Mouse (Mus musculus) limb, embryonic 12.5 days (tissue): ENCODE data around the gene Xpnpep3. TPM values are rescaled to one million over a fixed set of nuclear protein-coding genes. Genes with fewer than 3 reads are reported as not detected.

Source experiments
- ATAC-seq: fragments of 200-750 bp; cut with Nextera tagmentation; 2 replicates; pipeline ENCODE4 v1.8.0; 2017; ENCODE audit warnings: low read depth, moderate TSS enrichment; ENCODE audit not compliant: insufficient number of reproducible peaks, insufficient read depth, low FRiP score, low TSS enrichment
- H3K27ac ChIP-seq: fragments of 300-500 bp; sonication (generic); 2 replicates; pipeline ENCODE4 v1.5.1; 2016; ENCODE audit warnings: mild to moderate bottlenecking, moderate library complexity
- H3K27me3 ChIP-seq: fragments of 300-500 bp; sonication (generic); 2 replicates; pipeline ENCODE4 v1.6.1; 2016; ENCODE audit warnings: mild to moderate bottlenecking, moderate library complexity
- H3K36me3 ChIP-seq: fragments of 300-500 bp; sonication (generic); 2 replicates; pipeline ENCODE4 v1.6.1; 2016; ENCODE audit warnings: mild to moderate bottlenecking, moderate library complexity
- H3K4me1 ChIP-seq: fragments of 300-500 bp; sonication (generic); replicated peaks from 2 replicates; pipeline ENCODE4 v1.6.1; 2016
- H3K4me2 ChIP-seq: fragments of 300-500 bp; sonication (generic); 2 replicates; pipeline ENCODE4 v1.6.1; 2016; ENCODE audit warnings: mild to moderate bottlenecking, moderate library complexity
- H3K4me3 ChIP-seq: fragments of 300-500 bp; sonication (generic); replicated peaks from 2 replicates; pipeline ENCODE4 v1.5.1; 2016; ENCODE audit warnings: mild to moderate bottlenecking
- H3K9ac ChIP-seq: fragments of 300-500 bp; sonication (generic); replicated peaks from 2 replicates; pipeline ENCODE4 v1.6.1; 2016; ENCODE audit warnings: mild to moderate bottlenecking, moderate library complexity
- H3K9me3 ChIP-seq: fragments of 300-500 bp; sonication (generic); 2 replicates; pipeline ENCODE4 v1.6.1; 2016; ENCODE audit warnings: mild to moderate bottlenecking, moderate library complexity
- WGBS: fragments of 180-500 bp; shearing (Covaris S2); methylation state at CpG from one replicate; pipeline ENCODE4 v1.1.7; 2016; 5-methylcytosine and 5-hydroxymethylcytosine counted together
- polyA plus RNA-seq: library from polyadenylated mRNA; unstranded; fragments of >200 nt; fragmentation: Nextera tagmentation; extraction: Ambion mirVana; gene quantifications from 2 replicates; pipeline ENCODE4 v1.2.1, GENCODE M21; 2016

Xpnpep3 gene
- polyA plus RNA-seq = 11.6 and 13.2 TPM in 2 replicates

- Histone ChIP-seq H3K27ac (peak within 1 kb of the TSS; percentile 93), H3K4me1 (peaks cover 22% of the 10 kb centered on the region), H3K4me3 (peak within 1 kb of the TSS; percentile 92), H3K27me3 (no peaks in the 10 kb centered on the region), H3K9me3 (no peaks in the 10 kb centered on the region), H3K9ac (peak within 1 kb of the TSS; percentile 91), H3K36me3 (no peaks in the 10 kb centered on the region), H3K4me2 (peak within 1 kb of the TSS; percentile 82)
- peak; percentile 99 for ATAC-seq
- WGBS = under 1% methylated on average over 50 of the region's 50 CpGs
Observed at GRCm38 (mm10) chr15:81399638-81400315, at the start of gene Xpnpep3, which contains the start of gene St13. Xpnpep3 (plus strand) TSS chr15:81400138. St13 (minus strand) TSS chr15:81400077.

GRCm38 (mm10) chr15:81350401-81350800 lies 49.5 kb upstream of the Xpnpep3 start:
- no peak for ATAC-seq

DNA sequence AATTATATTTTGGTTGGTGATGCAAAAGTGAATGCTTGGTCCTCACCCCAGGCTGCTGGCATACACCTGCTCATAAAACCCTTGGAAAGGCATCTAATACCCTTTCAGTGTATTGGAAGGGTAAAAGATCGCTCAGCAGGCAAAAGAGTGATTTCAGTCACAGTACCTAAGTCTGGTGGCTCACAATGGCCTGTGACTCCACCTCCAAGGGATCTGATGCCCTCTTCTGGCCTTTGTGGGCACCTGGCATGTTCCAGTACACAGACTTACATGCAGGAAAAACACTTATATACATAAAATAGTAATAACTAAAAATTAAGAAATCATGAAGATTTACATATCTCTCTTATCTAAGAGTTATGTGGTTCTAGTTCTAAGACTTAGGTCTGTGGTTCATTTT lies 47.3 kb upstream of the Xpnpep3 start:
- H3K9me3 ChIP-seq = no peaks in the 10 kb centered on the region
- H3K4me2 ChIP-seq = no peak overlapping the region
- no peaks in the 10 kb centered on the region for H3K27me3 ChIP-seq
- no peak overlapping the region for H3K9ac ChIP-seq
- WGBS = 72% methylated on average over 1 of the region's 1 CpGs
- peaks cover 6% of the 10 kb centered on the region for H3K4me1 ChIP-seq
- ATAC-seq = no peak
- H3K27ac ChIP-seq = no peak overlapping the region
- H3K4me3 ChIP-seq = no peak overlapping the region
- peaks cover 3% of the 10 kb centered on the region; the same call in 1 of the 2 replicates for H3K36me3 ChIP-seq

More at GRCm38 (mm10) chr15:81350401-81350800, 49.5 kb upstream of the Xpnpep3 start:
- H3K4me2 ChIP-seq = no peak overlapping the region
- no peak overlapping the region for H3K9ac ChIP-seq
- H3K27me3 ChIP-seq = no peaks in the 10 kb centered on the region
- H3K4me3 ChIP-seq = no peak overlapping the region
- no peak overlapping the region for H3K27ac ChIP-seq
- WGBS = 73% methylated on average over 1 of the region's 1 CpGs
- H3K4me1 ChIP-seq = no peaks in the 10 kb centered on the region
- peaks cover under 1% of the 10 kb centered on the region; the same call in 1 of the 2 replicates for H3K36me3 ChIP-seq
- H3K9me3 ChIP-seq = no peaks in the 10 kb centered on the region

GRCm38 (mm10) chr15:81355146-81355761 lies 44.7 kb upstream of the Xpnpep3 start:
- no peak overlapping the region for H3K27ac ChIP-seq
- H3K9me3 ChIP-seq = no peaks in the 10 kb centered on the region
- no peak overlapping the region for H3K9ac ChIP-seq
- H3K4me2 ChIP-seq = no peak overlapping the region
- WGBS = 65% methylated on average over 3 of the region's 3 CpGs
- no peak; the same call in 1 of the 2 replicates for ATAC-seq
- H3K27me3 ChIP-seq = no peaks in the 10 kb centered on the region
- no peak overlapping the region for H3K4me3 ChIP-seq
- peaks cover 16% of the 10 kb centered on the region for H3K4me1 ChIP-seq
- H3K36me3 ChIP-seq = peaks cover 3% of the 10 kb centered on the region; the same call in 1 of the 2 replicates

DNA sequence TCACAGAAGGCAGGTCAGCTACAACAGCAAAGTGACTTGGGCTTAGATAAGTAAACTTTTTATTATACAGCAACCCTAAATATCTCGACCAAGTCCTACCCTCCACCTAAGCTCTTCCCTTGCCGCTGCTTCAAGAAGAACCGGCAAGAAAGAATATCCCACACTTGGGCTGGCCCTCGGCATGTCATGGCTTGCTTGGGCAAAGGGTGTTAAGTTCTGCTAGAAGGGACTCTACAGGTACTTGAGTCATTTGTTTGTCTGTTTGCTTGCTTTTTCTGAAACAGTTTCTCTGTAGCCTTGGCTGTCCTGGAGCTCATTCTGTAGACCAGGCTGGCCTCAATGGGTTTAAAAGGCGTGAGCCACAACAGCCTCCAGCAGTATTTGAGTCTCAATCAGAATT lies 43.0 kb upstream of the Xpnpep3 start:
- 20% methylated on average over 5 of the region's 5 CpGs for WGBS
- Histone ChIP-seq H3K9me3 (no peaks in the 10 kb centered on the region), H3K36me3 (0 out of 2 replicates have a peak, but pooled peaks cover 3% of the 10 kb centered on the region), H3K27ac (no peak overlapping the region), H3K27me3 (no peaks in the 10 kb centered on the region), H3K4me3 (no peak overlapping the region), H3K9ac (no peak overlapping the region), H3K4me2 (no peak overlapping the region), H3K4me1 (peaks cover 23% of the 10 kb centered on the region)
- ATAC-seq = no peak

GRCm38 (mm10) chr15:81358943-81359342 lies 41.0 kb upstream of the Xpnpep3 start:
- no peak overlapping the region for H3K27ac ChIP-seq
- no peak overlapping the region for H3K4me3 ChIP-seq
- peak overlapping the region; percentile 80; the same call in 1 of the 2 replicates for H3K4me2 ChIP-seq
- peaks cover 17% of the 10 kb centered on the region for H3K36me3 ChIP-seq
- 83% methylated on average over 3 of the region's 3 CpGs for WGBS
- H3K9ac ChIP-seq = no peak overlapping the region
- peaks cover 23% of the 10 kb centered on the region for H3K4me1 ChIP-seq
- H3K27me3 ChIP-seq = no peaks in the 10 kb centered on the region
- no peaks in the 10 kb centered on the region for H3K9me3 ChIP-seq
- ATAC-seq = no peak

GRCm38 (mm10) chr15:81359421-81359820 lies 40.5 kb upstream of the Xpnpep3 start:
- Histone ChIP-seq H3K27ac (no peak overlapping the region), H3K9ac (no peak overlapping the region), H3K4me2 (peak overlapping the region; percentile 80), H3K9me3 (no peaks in the 10 kb centered on the region), H3K27me3 (no peaks in the 10 kb centered on the region), H3K4me1 (peaks cover 23% of the 10 kb centered on the region), H3K36me3 (peaks cover 21% of the 10 kb centered on the region), H3K4me3 (peak overlapping the region; percentile 62; the same call in 1 of the 2 replicates)
- ATAC-seq = no peak
- WGBS = 80% methylated on average over 5 of the region's 5 CpGs

DNA sequence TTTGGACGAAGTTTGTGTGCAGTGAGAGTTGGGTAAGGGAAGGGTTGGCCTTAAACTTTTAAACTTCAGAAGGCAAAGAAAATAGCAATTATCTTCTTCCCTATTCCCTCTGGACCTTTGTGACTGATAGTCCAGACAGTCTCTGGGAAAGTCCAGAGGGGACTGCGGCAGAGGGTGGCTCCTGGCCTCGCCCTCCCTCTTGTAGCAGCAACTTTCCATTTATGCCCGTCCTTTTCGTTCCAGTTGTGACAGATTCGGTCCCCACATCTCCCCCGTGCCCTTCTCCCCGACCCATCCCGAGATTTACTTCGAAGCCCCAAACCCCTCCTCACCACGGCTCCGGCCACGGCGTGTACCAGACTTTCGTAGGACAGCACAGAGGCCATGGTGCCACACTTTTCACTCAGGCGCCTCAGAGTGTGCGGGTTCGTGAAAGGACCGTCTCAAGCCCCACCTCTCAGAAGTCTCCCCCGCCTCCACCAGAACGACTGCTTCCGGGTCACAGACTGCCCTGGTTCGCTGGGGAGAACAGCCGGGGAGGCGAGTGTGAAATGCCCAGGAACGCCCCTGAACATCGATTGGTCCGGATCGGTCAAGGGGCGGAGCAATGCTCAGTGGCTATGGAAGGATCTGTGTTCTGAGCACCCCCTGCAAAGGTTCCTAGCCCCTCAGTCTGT lies 39.5 kb upstream of the Xpnpep3 start, which contains the start of gene Slc25a17:
Gene Slc25a17, minus strand, starts transcription at position 468 of the 677 bp plus-strand sequence.
- Histone ChIP-seq H3K27me3 (no peaks in the 10 kb centered on the region), H3K4me1 (peaks cover 23% of the 10 kb centered on the region), H3K27ac (peak within 1 kb of the TSS; percentile 87), H3K4me2 (peak within 1 kb of the TSS; percentile 80), H3K9ac (peak within 1 kb of the TSS; percentile 71), H3K4me3 (peak within 1 kb of the TSS; percentile 62), H3K36me3 (peaks cover 29% of the 10 kb centered on the region), H3K9me3 (no peaks in the 10 kb centered on the region)
- under 1% methylated on average over 30 of the region's 30 CpGs for WGBS
- ATAC-seq = peak; percentile 99

GRCm38 (mm10) chr15:81361022-81361404 lies 38.9 kb upstream of the Xpnpep3 start:
- peaks cover 33% of the 10 kb centered on the region for H3K36me3 ChIP-seq
- H3K9me3 ChIP-seq = no peaks in the 10 kb centered on the region
- H3K27me3 ChIP-seq = no peaks in the 10 kb centered on the region
- H3K4me3 ChIP-seq = peak overlapping the region; percentile 62
- peaks cover 23% of the 10 kb centered on the region for H3K4me1 ChIP-seq
- H3K9ac ChIP-seq = peak overlapping the region; percentile 18; the same call in 1 of the 2 replicates
- peak overlapping the region; percentile 87 for H3K27ac ChIP-seq
- H3K4me2 ChIP-seq = peak overlapping the region; percentile 80
- ATAC-seq = no peak; the same call in 1 of the 2 replicates
- WGBS = 37% methylated on average over 6 of the region's 6 CpGs

GRCm38 (mm10) chr15:81361417-81362015 lies 38.4 kb upstream of the Xpnpep3 start:
- Histone ChIP-seq H3K27ac (peak overlapping the region; percentile 87), H3K36me3 (peaks cover 38% of the 10 kb centered on the region), H3K4me1 (peaks cover 23% of the 10 kb centered on the region), H3K4me3 (peak overlapping the region; percentile 62; the same call in 1 of the 2 replicates), H3K4me2 (peak overlapping the region; percentile 80), H3K27me3 (no peaks in the 10 kb centered on the region), H3K9me3 (no peaks in the 10 kb centered on the region), H3K9ac (0 out of 2 replicates have a peak overlapping the region, but pooled peaks have one; percentile 18)
- 42% methylated on average over 10 of the region's 10 CpGs for WGBS
- no peak for ATAC-seq
